Mouse (Mus musculus): ENCODE measurements around the gene Gna13.

GRCm38 (mm10) chr11:109355771-109356388 is 6.8 kb upstream of the Gna13 start:
- TF ChIP-seq POLR2A (IDR thresholded peaks at IDR 0.05; ENCODE audit: insufficient read length, low read depth) (no peak), MAX (IDR thresholded peaks at IDR 0.05; ENCODE audit: low read depth) (no peak), E2F4 (IDR thresholded peaks at IDR 0.05; ENCODE audit: insufficient read depth) (no peak), USF1 (IDR thresholded peaks at IDR 0.05; ENCODE audit: low read depth) (no peak), POLR2AphosphoS2 (IDR thresholded peaks at IDR 0.05; ENCODE audit: insufficient read length, low read depth) (no peak), TCF12 (IDR thresholded peaks at IDR 0.05; ENCODE audit: insufficient read depth, poor library complexity, severe bottlenecking) (no peak), REST (IDR thresholded peaks at IDR 0.05; ENCODE audit: insufficient read depth, insufficient read length) (no peak), MYOD1 (IDR thresholded peaks at IDR 0.05; ENCODE audit: control insufficient read depth in 1 of 3, insufficient read length in 2 of 3, low read depth in 2 of 3) (no peak), TCF3 (IDR thresholded peaks at IDR 0.05; ENCODE audit: insufficient read length, low read depth) (no peak), MYOG (IDR thresholded peaks at IDR 0.05; ENCODE audit: control insufficient read depth in 1 of 3, insufficient read depth in 1 of 3, insufficient read length in 2 of 3, low read depth in 2 of 3) (no peak), SRF (IDR thresholded peaks at IDR 0.05; ENCODE audit: control insufficient read depth, insufficient read length, low read depth) (no peak)
